Mouse (Mus musculus): ENCODE measurements around the gene Olfr420.

DNA sequence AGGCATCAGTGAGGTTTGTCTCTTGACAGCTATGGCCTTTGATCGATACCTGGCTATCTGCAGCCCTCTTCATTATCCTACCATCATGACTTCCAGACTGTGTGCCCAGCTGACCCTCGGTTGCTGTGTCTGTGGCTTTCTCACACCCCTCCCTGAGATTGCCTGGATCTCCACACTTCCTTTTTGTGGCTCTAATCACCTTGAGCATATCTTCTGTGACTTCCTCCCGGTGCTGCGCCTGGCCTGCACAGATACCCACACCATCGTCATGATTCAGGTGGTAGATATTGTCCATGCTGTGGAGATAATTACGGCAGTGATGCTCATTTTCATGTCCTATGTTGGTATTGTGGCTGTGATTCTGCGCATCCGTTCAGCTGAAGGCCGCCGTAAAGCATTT lies 3.7 kb downstream of the Olfr420 start:
- TF ChIP-seq CTCF (IDR thresholded peaks at IDR 0.05; ENCODE audit: low read depth, low read length) (no peak), POLR2A (IDR thresholded peaks at IDR 0.05; ENCODE audit: borderline replicate concordance, low read depth, low read length) (no peak)
